Mouse (Mus musculus): ENCODE measurements around the gene Rfng. TPM values are rescaled to one million over a fixed set of nuclear protein-coding genes. Genes with fewer than 3 reads are reported as not detected.

Rfng gene
- polyA plus RNA-seq, 1 experiment from 2014 or later: 52.2 TPM

DNA sequence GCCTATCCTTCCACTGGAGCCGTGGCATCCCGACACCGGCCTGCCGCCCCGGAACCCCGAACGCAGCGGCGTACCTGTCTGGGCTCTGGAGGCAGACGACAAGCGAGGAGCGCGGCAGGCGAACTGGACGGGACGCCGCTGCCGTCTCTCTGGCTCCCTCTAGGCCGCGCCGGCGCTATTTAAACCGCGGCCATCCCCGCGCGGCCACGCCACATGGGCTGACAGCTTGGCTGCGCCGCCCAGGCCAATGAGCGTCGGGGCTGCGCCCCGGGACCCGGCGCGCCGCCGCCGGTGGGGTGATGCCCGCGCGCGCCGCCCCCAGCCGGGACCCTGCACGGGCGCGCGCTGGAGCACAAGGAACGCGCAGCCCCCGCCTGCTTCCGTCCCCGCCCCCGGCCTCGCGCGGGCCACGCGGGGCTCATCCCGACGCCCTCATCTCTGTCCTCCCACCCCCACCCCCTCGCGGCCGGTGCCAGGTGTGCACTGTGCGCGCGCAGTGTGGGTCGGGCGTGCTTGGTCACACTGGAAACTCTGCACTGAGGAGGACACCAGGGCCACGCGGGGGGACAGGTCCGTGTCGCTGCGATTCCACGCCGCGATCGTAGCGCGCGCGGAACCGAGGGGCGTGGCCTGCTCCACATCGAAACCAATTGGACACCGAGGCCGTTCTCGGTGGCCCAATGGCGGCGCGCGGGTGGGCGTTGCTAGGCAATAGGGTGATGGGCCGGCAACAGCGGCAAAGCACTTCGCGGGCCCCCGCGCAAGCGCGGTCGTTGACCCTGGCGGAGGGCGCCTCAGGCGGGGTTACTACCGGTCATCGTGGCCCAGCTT lies 40.2 kb upstream of the Rfng start, which contains the start of gene Fasn:
Fasn (minus strand) TSS at position 592 of the 831 bp plus-strand sequence.
- peak; percentile 90 for ATAC-seq (ENCODE audit: insufficient number of reproducible peaks, insufficient read depth, low FRiP score, low TSS enrichment, low read depth)
- peak within 1 kb of the TSS; percentile 86 for H3K4me2 ChIP-seq
- H3K4me1 ChIP-seq: peaks cover 40% of the 10 kb centered on the region
- peaks cover 42% of the 10 kb centered on the region for H3K36me3 ChIP-seq
- peak within 1 kb of the TSS; percentile 96 for H3K27ac ChIP-seq
- H3K27me3 ChIP-seq: no peaks in the 10 kb centered on the region
- under 1% methylated on average over 97 of the region's 109 CpGs for WGBS
- H3K4me3 ChIP-seq: peak within 1 kb of the TSS; percentile 89
- H3K9ac ChIP-seq: peak within 1 kb of the TSS; percentile 95
- H3K9me3 ChIP-seq: no peaks in the 10 kb centered on the region

- peak overlapping the region; percentile 86 for H3K4me2 ChIP-seq
- peak; percentile 32 for ATAC-seq (ENCODE audit: insufficient number of reproducible peaks, insufficient read depth, low FRiP score, low TSS enrichment, low read depth)
- H3K9ac ChIP-seq: peak overlapping the region; percentile 95
- under 1% methylated on average over 40 of the region's 40 CpGs for WGBS
- peaks cover 49% of the 10 kb centered on the region for H3K36me3 ChIP-seq
- H3K4me3 ChIP-seq: peak overlapping the region; percentile 89
- peak overlapping the region; percentile 96 for H3K27ac ChIP-seq
- no peaks in the 10 kb centered on the region for H3K9me3 ChIP-seq
- H3K4me1 ChIP-seq: peaks cover 40% of the 10 kb centered on the region
- H3K27me3 ChIP-seq: no peaks in the 10 kb centered on the region
Measured at GRCm38 (mm10) chr11:120823551-120823947, 39.5 kb upstream of the Rfng start.

DNA sequence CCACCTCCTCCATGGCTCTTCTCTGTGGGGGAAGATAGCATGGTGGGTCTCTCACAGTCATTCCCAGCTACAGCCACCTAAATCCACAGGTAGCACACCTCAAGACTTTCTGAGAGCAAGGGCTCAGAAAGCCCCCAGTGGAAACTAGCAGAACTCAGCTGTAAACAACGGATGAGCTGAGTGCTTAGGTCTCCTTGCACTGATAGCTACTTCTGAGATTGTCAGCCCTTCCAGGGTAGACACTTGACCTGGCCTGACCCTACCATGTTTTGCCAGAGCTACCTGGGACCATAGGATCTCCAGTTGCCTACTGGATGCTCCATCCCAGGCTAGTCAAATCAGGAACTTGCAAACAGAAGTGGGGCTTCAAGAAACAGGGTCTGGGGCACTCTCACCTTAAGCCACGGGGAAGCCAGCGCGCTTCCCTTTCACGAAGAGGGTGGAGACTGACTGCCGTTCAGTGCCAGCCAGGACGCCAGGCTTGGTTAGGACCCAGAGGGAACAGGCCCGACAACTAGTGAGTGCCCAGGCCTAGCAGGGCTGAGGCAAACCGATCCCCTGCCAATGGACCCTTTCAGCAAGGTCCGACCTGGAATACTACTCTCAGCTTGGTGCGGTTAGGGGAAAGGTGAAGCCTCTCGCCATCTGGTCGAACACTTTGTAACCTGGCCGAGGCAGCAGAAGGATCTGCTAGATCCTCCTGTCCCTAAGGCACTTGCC lies 39.0 kb upstream of the Rfng start:
- Histone ChIP-seq H3K4me2 (peak overlapping the region; percentile 86), H3K9me3 (no peaks in the 10 kb centered on the region), H3K27ac (peak overlapping the region; percentile 96), H3K4me1 (peaks cover 40% of the 10 kb centered on the region), H3K9ac (peak overlapping the region; percentile 95), H3K27me3 (no peaks in the 10 kb centered on the region), H3K4me3 (peak overlapping the region; percentile 89), H3K36me3 (peaks cover 54% of the 10 kb centered on the region)
- ATAC-seq (ENCODE audit: insufficient number of reproducible peaks, insufficient read depth, low FRiP score, low TSS enrichment, low read depth): no peak
- 1% methylated on average over 14 of the region's 14 CpGs for WGBS

DNA sequence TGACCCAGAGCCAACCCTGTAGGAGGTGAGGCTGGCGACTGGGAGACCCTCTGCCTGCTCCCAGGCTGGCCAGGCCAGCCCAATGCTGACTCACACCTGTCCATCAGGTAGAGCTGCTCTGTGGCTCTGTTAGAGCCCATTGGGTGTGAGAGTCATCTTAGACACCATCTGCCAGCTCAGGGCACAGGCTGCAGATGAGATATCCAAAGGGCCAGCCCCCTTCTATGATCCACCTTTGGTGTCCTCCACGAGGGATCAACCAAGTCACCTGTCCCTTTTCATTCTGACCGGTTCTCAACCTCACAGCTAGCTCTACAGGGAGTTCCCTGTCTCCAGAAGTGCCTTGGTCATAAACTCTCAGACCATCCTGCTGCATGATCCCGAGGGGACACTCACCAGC lies 38.3 kb upstream of the Rfng start:
- Histone ChIP-seq H3K9ac (peak overlapping the region; percentile 95), H3K4me3 (peak overlapping the region; percentile 89), H3K36me3 (peaks cover 61% of the 10 kb centered on the region), H3K9me3 (no peaks in the 10 kb centered on the region), H3K27ac (0 out of 2 replicates have a peak overlapping the region, but pooled peaks have one; percentile 96), H3K4me1 (peaks cover 40% of the 10 kb centered on the region), H3K27me3 (no peaks in the 10 kb centered on the region), H3K4me2 (peak overlapping the region; percentile 86)
- WGBS: 61% methylated on average over 4 of the region's 4 CpGs
- no peak for ATAC-seq (ENCODE audit: insufficient number of reproducible peaks, insufficient read depth, low FRiP score, low TSS enrichment, low read depth)

GRCm38 (mm10) chr11:120821076-120821922 lies 37.3 kb upstream of the Rfng start:
- ATAC-seq (ENCODE audit: insufficient number of reproducible peaks, insufficient read depth, low FRiP score, low TSS enrichment, low read depth): no peak
- Histone ChIP-seq H3K27ac (no peak overlapping the region), H3K4me3 (peak overlapping the region; percentile 89), H3K4me1 (peaks cover 40% of the 10 kb centered on the region), H3K36me3 (peaks cover 68% of the 10 kb centered on the region), H3K9me3 (no peaks in the 10 kb centered on the region), H3K27me3 (no peaks in the 10 kb centered on the region), H3K4me2 (peak overlapping the region; percentile 86), H3K9ac (peak overlapping the region; percentile 95)
- WGBS: 75% methylated on average over 14 of the region's 14 CpGs

- H3K27ac ChIP-seq: no peak overlapping the region
- 93% methylated on average over 14 of the region's 14 CpGs for WGBS
- no peak overlapping the region for H3K4me3 ChIP-seq
- H3K4me2 ChIP-seq: peak overlapping the region; percentile 86; the same call in 1 of the 2 replicates
- H3K36me3 ChIP-seq: peaks cover 70% of the 10 kb centered on the region
- H3K9me3 ChIP-seq: no peaks in the 10 kb centered on the region
- H3K4me1 ChIP-seq: peaks cover 36% of the 10 kb centered on the region
- H3K27me3 ChIP-seq: no peaks in the 10 kb centered on the region
- 0 out of 2 replicates have a peak overlapping the region, but pooled peaks have one; percentile 32 for H3K9ac ChIP-seq
- no peak for ATAC-seq (ENCODE audit: insufficient number of reproducible peaks, insufficient read depth, low FRiP score, low TSS enrichment, low read depth)
Measured at GRCm38 (mm10) chr11:120820546-120820945, 36.5 kb upstream of the Rfng start.

DNA sequence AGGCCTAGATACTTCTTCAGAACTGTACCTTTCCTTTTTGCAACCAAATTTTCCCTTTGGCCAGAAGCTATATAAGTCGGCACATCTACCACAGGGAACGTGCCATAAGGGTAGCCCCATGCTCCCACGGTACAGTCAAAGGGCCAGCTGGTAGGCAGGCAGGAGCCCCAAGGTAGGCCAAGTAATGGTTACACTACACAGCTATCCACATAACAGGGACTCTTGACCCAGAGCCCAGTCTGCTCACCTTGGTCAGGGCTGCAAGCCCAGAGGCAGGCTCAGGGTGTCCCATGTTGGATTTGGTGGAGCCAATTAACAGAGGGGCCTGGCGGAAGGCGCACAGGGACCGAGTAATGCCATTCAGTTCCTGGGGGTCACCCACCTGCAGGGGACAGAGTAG lies 35.5 kb upstream of the Rfng start:
- Histone ChIP-seq H3K4me2 (no peak overlapping the region), H3K4me3 (no peak overlapping the region), H3K36me3 (peaks cover 80% of the 10 kb centered on the region), H3K9ac (0 out of 2 replicates have a peak overlapping the region, but pooled peaks have one; percentile 21), H3K4me1 (peaks cover 29% of the 10 kb centered on the region), H3K9me3 (no peaks in the 10 kb centered on the region), H3K27me3 (no peaks in the 10 kb centered on the region), H3K27ac (no peak overlapping the region)
- no peak for ATAC-seq (ENCODE audit: insufficient number of reproducible peaks, insufficient read depth, low FRiP score, low TSS enrichment, low read depth)
- WGBS: 94% methylated on average over 6 of the region's 6 CpGs

- Histone ChIP-seq H3K4me2 (no peak overlapping the region), H3K27ac (no peak overlapping the region), H3K9ac (no peak overlapping the region), H3K36me3 (peaks cover 93% of the 10 kb centered on the region), H3K27me3 (no peaks in the 10 kb centered on the region), H3K9me3 (no peaks in the 10 kb centered on the region), H3K4me1 (peaks cover 28% of the 10 kb centered on the region), H3K4me3 (no peak overlapping the region)
- ATAC-seq (ENCODE audit: insufficient number of reproducible peaks, insufficient read depth, low FRiP score, low TSS enrichment, low read depth): no peak
- 94% methylated on average over 13 of the region's 13 CpGs for WGBS
Measured at GRCm38 (mm10) chr11:120818251-120818650, 34.2 kb upstream of the Rfng start.

DNA sequence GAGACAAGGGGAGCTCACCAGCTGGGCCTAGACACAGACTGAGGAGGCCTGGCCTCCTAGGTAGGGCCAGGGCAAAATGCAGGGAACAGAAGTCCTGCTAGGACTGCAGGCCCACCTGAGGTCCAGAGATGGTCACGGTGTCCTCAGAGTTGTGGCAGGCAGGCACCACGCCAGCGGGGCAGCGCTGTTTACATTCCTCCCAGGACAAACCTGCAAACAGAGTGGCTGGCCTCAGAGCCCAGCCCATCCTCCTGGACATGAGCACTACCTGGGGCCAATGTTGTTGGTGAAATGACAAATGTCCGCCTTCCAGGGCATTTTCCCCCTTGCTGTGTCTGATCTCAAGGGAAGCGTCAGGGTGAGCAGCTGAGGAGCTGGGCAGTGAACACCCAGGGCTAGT lies 33.4 kb upstream of the Rfng start:
- no peak overlapping the region for H3K27ac ChIP-seq
- H3K27me3 ChIP-seq: no peaks in the 10 kb centered on the region
- WGBS: 94% methylated on average over 6 of the region's 6 CpGs
- no peaks in the 10 kb centered on the region for H3K9me3 ChIP-seq
- peaks cover 99% of the 10 kb centered on the region for H3K36me3 ChIP-seq
- no peak overlapping the region for H3K9ac ChIP-seq
- no peak overlapping the region for H3K4me2 ChIP-seq
- ATAC-seq (ENCODE audit: insufficient number of reproducible peaks, insufficient read depth, low FRiP score, low TSS enrichment, low read depth): no peak
- no peak overlapping the region for H3K4me3 ChIP-seq
- peaks cover 19% of the 10 kb centered on the region for H3K4me1 ChIP-seq

GRCm38 (mm10) chr11:120812068-120812467 lies 28.1 kb upstream of the Rfng start:
- Histone ChIP-seq H3K4me1 (no peaks in the 10 kb centered on the region), H3K4me2 (no peak overlapping the region), H3K9me3 (no peaks in the 10 kb centered on the region), H3K27me3 (no peaks in the 10 kb centered on the region), H3K36me3 (peaks cover 100% of the 10 kb centered on the region), H3K27ac (no peak overlapping the region), H3K4me3 (no peak overlapping the region), H3K9ac (no peak overlapping the region)
- no peak for ATAC-seq (ENCODE audit: insufficient number of reproducible peaks, insufficient read depth, low FRiP score, low TSS enrichment, low read depth)
- WGBS: 94% methylated on average over 16 of the region's 16 CpGs

- H3K4me3 ChIP-seq: no peak overlapping the region
- no peaks in the 10 kb centered on the region for H3K27me3 ChIP-seq
- 91% methylated on average over 12 of the region's 12 CpGs for WGBS
- H3K36me3 ChIP-seq: peaks cover 83% of the 10 kb centered on the region
- H3K9me3 ChIP-seq: no peaks in the 10 kb centered on the region
- no peak overlapping the region for H3K27ac ChIP-seq
- no peak for ATAC-seq (ENCODE audit: insufficient number of reproducible peaks, insufficient read depth, low FRiP score, low TSS enrichment, low read depth)
- no peak overlapping the region for H3K9ac ChIP-seq
- H3K4me2 ChIP-seq: no peak overlapping the region
- H3K4me1 ChIP-seq: no peaks in the 10 kb centered on the region
Measured at GRCm38 (mm10) chr11:120808010-120808409, 24.0 kb upstream of the Rfng start.

All from embryonic facial prominence, embryonic 13.5 days (tissue).